Comparison of ENCODE assay signal across 9 mouse cellular contexts in genomic region chr4:10859911-10860581, GRCm38 (mm10). TPM values are rescaled to one million over a fixed set of nuclear protein-coding genes. Genes with fewer than 3 reads are reported as not detected.
A peak's percentile ranks its signal among the peaks of the same experiment; 100 is the strongest.
DNase-seq lines count a peak whose midpoint lies in the region; ATAC-seq lines count a peak whose summit lies in the region.
"Had no signal": no experiment of that assay in that cellular context is flagged by ENCODE, and none has a peak within 500 bp of the region (broad histone marks: within the 10 kb centered on the region; RNA-seq: fewer than 3 reads in every experiment).

No protein-coding gene starts in this region.

- no peaks in the 10 kb centered on the region for H3K4me1 ChIP-seq in hindbrain, embryonic 14.5 days (replicated peaks; ENCODE audit: control insufficient read depth, insufficient read depth, low read length)
- peaks cover 4% of the 10 kb centered on the region; the same call in 1 of the 2 replicates for H3K4me1 ChIP-seq in midbrain, embryonic 10.5 days

- peak overlapping the region; percentile 7; the same call in 1 of the 2 replicates for H3K4me3 ChIP-seq in hindbrain, embryonic 14.5 days (replicated peaks; ENCODE audit: low read length)
- peak overlapping the region; percentile 33 for H3K4me3 ChIP-seq in midbrain, embryonic 10.5 days

- H3K27me3 ChIP-seq in hindbrain, embryonic 14.5 days (ENCODE audit: control insufficient read depth, insufficient read depth, low read length): no peaks in the 10 kb centered on the region
- no peaks in the 10 kb centered on the region for H3K27me3 ChIP-seq in midbrain, embryonic 10.5 days (ENCODE audit: low read depth, poor library complexity, severe bottlenecking)

- peak; percentile 23 for DNase-seq in cerebellum, adult 9-10 months
- DNase-seq in cerebellum, adult 8-10 months: no peak
- DNase-seq in thymus, postnatal 0 days (ENCODE audit: low spot score): peak; percentile 59
- no peak for DNase-seq in thymus, postnatal 25 days
- DNase-seq in hindbrain, embryonic 14.5 days (ENCODE audit: low spot score): peak; percentile 64
- no peak for DNase-seq in midbrain, embryonic 10.5 days (ENCODE audit: low spot score)
- no peak for DNase-seq in urinary bladder, postnatal 14 days (ENCODE audit: low spot score)

- 47% methylated on average over 11 of the region's 12 CpGs for WGBS in hindbrain, embryonic 14.5 days
- WGBS in midbrain, embryonic 10.5 days: 53% methylated on average over 10 of the region's 12 CpGs

- peak overlapping the region; percentile 26 for H3K4me2 ChIP-seq in hindbrain, embryonic 14.5 days (replicated peaks)

- ATAC-seq in hindbrain, embryonic 14.5 days (ENCODE audit: low FRiP score): peak; percentile 91
- no peak for ATAC-seq in megakaryocyte-erythroid progenitor cell, adult 5-6 weeks (replicated peaks; ENCODE audit: low FRiP score, low TSS enrichment, poor library complexity, severe bottlenecking)

- H3K9me3 ChIP-seq in hindbrain, embryonic 14.5 days (ENCODE audit: control insufficient read depth, low read length): no peaks in the 10 kb centered on the region
- no peaks in the 10 kb centered on the region for H3K9me3 ChIP-seq in midbrain, embryonic 10.5 days (replicated peaks)
- H3K9me3 ChIP-seq: G1E had no signal

- H3K36me3 ChIP-seq in hindbrain, embryonic 14.5 days (replicated peaks; ENCODE audit: control insufficient read depth, insufficient read depth): no peaks in the 10 kb centered on the region
- H3K36me3 ChIP-seq in midbrain, embryonic 10.5 days: no peaks in the 10 kb centered on the region
- H3K36me3 ChIP-seq: G1E had no signal

- H3K27ac ChIP-seq in hindbrain, embryonic 14.5 days: no peak overlapping the region
- peak overlapping the region; percentile 55; the same call in 1 of the 2 replicates for H3K27ac ChIP-seq in midbrain, embryonic 10.5 days (replicated peaks)

- H3K9ac ChIP-seq in hindbrain, embryonic 14.5 days: no peak overlapping the region

RNA-seq across cellular contexts. Expression of gene 2610301B20Rik, which starts 14.3 kb away (rescaled TPM):
- 19.7 and 20.3 TPM in 2 replicates for polyA plus RNA-seq in thymus, postnatal 0 days (2015; fragmentation: Nextera tagmentation; extraction: Ambion mirVana)
- polyA plus RNA-seq in hindbrain, embryonic 14.5 days (2014; fragmentation: Nextera tagmentation; extraction: Ambion mirVana): 44.0 and 51.2 TPM in 2 replicates
- 52.1 and 52.3 TPM in 2 replicates for polyA plus RNA-seq in midbrain, embryonic 10.5 days (2016; fragmentation: Nextera tagmentation; extraction: Ambion mirVana)
- total RNA-seq in megakaryocyte-erythroid progenitor cell, adult 5-6 weeks (2014; fragmentation: Nextera tagmentation): 22.9 and 23.3 TPM in 2 replicates
- 7.7 and 20.8 TPM in 2 replicates for total RNA-seq in megakaryocyte-erythroid progenitor cell, adult 5-6 weeks (2017)

Comparison
In these comparisons a context has a peak if more than half of its experiments do, and no peak if none do; other contexts are left out.
1. DNase-seq: peak in cerebellum, adult 9-10 months (single experiment), thymus, postnatal 0 days (single experiment) and hindbrain, embryonic 14.5 days (single experiment); none in cerebellum, adult 8-10 months (single experiment), thymus, postnatal 25 days (single experiment), midbrain, embryonic 10.5 days (single experiment) and urinary bladder, postnatal 14 days (single experiment).